Mouse (Mus musculus): ENCODE data around the gene Gm11027. TPM values are rescaled to one million over a fixed set of nuclear protein-coding genes. Genes with fewer than 3 reads are reported as not detected.

Gm11027 gene
- total RNA-seq, 2 experiments from 2014 or later, result not detected

DNA sequence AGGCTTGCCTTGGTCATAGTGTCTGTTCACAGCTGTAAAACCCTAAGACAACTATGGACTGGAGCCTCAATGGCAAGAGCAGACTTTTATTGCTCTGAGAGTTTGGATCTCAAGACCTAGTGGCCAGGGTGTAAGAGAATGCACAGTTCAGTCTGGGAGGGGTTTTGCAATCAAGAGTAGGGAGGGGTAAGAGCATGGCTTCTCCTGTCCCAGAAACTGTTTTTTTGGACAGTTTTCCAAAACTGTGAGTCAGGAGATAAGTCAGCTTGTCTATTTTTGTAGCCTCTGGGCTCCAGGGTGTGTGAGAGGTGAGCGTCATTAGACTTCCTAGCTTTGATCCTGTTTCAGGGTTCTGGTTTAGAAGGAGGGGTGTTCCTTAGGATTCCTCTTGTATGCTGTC lies 3.4 kb downstream of the Gm11027 start:
- intact Hi-C loops (cut with DNase I), result no loop called here
- no peak for DNase-seq

DNA sequence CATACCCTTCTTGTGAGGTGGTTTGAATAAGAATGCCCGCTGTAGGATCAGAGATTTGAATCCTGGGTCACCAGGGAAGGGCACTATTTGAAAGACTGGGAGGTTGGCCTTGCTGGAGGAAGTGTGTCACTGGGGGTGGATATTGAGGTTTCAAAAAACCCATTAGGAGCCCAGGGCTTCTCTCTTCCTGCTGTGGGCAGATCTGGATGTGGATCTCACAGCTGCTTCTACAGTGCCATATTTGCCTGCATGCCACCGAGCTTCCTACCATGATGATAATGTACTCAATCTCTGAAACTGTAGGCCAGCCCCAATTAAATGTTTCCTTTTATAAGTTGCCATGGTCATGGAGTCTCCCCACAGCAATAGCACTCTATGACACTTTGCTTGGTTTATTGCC lies 4.0 kb downstream of the Gm11027 start:
- intact Hi-C loops (cut with DNase I), result no loop called here
- no peak for DNase-seq

DNA sequence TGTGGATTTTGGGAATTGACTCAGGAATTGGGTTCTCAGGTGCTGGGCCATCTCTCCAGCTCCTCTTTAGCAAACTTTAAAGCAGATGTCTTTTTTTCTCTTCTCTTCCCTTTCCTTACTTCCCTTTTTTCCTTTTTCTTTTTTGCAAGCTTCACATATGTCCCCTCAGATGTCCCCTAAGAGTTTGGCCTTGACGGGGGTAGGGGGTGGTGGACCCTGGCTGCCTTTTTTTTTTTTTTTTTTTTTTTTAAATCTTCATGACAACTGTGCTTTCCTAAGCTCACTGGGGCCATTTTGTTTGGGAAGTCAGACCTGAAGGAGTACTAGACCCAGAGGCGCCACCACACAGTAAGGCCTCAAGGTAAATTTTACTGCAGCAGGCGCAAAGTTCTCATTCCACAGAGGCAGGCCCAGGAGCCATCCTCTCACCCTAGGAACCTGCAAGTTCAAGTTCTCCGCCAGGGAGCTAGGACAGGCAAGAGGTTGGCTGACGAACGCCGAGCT lies 5.0 kb downstream of the Gm11027 start:
- intact Hi-C loops (cut with DNase I), result loop anchor here (1.0 to 5.0 kb wide), 2 partner anchors 18 to 47 kb away; no protein-coding TSS in a partner anchor
- DNase-seq, result no peak

DNA sequence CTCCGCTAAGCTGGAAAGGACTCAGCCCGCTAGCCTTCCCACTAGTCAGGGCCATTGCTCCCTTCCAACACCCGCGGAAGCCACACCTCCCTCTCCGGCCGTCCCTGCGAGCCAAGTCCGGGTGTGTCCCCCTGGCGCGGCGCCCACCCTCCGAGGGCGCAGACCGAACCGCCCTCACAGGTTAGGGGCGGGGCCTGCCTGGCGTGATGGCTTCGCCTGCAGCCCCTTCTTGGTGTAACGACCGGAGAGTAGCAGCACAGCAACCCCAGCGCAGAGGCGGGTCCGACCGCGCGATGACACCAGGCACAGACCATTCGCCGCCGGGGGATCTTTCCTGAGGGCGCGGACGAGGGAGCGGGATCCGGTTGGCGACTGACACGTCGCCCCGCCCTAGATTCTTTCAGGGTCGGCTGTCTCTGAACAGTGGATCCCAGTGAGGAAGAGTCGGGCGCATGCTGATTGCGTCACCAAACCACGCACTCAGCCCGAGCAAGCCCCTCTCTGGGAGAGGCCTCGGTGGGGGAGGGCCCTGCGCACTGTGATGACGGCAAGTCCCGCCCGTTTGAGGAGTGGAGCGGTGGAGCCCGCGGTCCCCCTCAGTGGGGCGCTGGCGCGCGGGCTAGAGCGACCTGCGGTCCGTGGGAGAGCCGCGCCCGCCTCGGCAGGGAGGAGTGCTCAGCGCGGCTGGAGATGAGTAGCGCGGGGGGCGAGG lies 5.6 kb downstream of the Gm11027 start, which contains the start of gene Esyt2:
Gene Esyt2, plus strand, starts transcription at position 544 of the 712 bp plus-strand sequence.
- intact Hi-C loops (cut with DNase I), result loop anchor here (1.0 to 5.0 kb wide), 2 partner anchors 19 to 46 kb away; no protein-coding TSS in a partner anchor
- DNase-seq, result peak; percentile 99 to 100

DNA sequence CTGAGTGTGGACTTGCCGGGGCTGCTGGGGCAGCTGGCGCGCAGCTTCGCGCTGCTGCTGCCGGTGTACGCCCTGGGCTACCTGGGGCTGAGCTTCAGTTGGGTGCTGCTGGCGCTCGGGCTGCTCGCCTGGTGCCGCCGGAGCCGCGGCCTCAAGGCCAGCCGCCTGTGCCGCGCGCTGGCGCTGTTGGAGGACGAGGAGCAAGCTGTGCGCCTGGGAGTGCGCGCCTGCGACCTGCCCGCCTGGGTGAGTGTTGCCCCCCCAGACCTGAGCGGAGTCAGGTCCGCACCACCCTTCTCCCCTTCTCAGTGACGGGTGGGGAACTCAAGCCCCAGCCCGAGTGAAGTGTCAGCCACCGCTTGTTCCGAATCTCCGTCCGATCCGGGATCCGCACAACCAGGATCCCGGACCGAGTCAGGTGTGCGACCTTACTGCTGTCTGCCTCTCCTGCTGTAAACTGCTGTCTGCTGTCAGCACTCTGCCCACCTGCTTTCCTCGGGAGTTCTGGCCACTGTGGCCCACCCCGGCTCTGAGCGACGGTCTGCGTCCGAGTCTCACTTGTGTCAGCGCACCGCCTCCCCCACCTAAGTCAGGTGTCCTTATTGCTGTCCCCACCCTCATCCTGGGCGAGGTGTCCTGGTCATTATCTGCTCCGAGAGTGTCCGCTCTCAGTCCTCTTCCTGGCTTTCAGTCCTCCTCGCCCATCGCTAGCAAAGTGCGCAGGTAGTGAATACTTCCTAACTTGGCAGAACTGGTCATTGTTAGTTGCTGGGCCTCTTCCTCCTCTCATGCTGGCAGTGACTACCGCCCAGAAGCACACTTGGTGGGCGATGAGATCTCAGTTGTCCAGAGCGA lies 6.5 kb downstream of the Gm11027 start:
- DNase-seq, result peak in 1 of 2 experiments; percentile 26
- intact Hi-C loops (cut with DNase I), result loop anchor here (5.0 kb wide), 1 partner anchor 46 kb away; no protein-coding TSS in a partner anchor

DNA sequence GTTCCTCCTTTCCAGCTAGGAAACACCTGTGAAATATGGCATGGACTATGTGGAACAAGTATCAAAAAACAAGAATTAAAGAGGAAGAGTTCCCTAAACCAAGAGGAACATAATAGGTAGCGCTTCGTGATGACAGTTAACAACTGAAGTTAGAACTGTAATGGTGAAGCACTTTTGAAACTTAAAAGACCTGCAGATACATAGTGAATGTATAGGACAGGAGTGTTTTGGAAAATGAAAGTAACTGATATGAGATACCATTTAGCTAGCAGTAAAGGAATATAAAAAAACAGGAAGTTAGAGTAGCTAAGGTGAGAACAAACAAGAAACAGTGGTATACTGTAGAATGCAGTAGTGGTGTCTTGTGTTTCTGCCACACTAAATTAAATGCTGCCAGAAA lies 7.7 kb downstream of the Gm11027 start:
- intact Hi-C loops (cut with DNase I), result loop anchor here (5.0 kb wide), 1 partner anchor 44 kb away; no protein-coding TSS in a partner anchor
- DNase-seq, result no peak

DNA sequence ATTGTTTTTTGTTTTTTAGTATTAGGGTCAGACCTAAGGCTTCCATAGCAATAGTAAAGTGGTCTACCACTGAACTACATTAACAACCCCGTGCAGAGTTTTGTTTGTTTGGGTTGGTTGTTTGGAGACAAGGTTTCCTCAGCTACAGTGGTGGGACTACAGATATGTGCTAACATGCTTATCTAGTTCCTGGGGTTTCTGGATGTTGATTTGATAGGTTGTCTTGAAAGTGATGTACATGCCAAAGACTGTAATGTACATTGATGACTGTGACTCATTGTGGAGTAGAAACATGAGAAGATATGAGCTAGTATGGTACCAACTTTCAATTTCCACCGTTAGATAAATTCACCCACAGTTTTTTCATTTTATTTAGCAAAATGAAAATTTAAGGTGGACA lies 8.3 kb downstream of the Gm11027 start:
- intact Hi-C loops (cut with DNase I), result loop anchor here (5.0 kb wide), 1 partner anchor 44 kb away; no protein-coding TSS in a partner anchor
- no peak for DNase-seq

DNA sequence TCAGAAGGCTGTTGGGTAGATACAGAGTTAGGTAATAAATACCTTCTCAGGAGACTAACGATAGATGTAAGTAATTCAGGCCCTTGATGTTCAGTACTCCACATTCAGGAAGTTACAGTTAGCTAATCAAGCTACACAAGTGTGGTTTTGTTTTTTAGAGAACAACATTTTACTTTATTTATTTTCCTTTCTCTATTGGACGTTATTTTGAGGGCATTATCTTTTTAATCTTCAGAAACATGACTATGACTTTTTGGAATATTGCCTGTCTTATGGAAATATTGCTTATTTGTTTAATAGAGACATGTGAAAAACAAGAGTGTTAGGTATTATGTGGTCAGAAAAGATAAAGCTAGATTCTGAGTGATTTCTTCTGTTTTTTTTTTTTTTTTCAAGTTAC lies 18.0 kb downstream of the Gm11027 start:
- DNase-seq, result no peak
- intact Hi-C loops (cut with DNase I), result no loop called here

DNA sequence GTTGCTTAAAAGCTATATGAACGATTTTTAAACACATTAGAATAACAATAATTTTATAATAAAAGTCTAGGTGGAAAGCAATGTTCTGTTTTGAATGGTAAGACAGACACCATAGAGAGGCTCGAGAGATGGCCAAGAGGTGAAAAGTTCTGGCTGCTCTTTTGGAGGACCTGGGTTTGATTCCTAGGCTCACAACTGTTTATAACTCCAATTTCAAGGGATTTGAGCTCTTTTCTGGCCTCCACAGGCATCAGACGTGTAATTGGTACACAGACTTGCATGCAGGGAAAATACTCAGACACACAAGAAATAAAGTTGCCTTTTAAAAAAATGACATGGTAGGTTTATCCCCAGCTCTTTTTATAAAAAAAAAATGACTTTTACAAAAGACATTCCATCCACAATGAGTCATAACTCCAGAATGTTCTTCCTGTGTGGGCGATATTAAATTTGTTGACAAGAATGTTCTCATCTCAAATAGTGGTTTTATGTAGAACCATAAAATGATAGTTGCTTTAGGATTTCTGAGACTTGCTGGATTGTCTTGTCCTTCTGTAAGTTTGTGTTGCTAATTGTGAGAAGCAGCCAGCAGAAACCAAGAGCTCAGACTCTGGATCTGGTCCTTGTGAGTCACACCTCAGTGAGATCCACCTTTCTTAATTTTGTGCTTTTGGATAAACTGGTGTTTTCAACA lies 18.6 kb downstream of the Gm11027 start:
- intact Hi-C loops (cut with DNase I), result no loop called here
- DNase-seq, result no peak

DNA sequence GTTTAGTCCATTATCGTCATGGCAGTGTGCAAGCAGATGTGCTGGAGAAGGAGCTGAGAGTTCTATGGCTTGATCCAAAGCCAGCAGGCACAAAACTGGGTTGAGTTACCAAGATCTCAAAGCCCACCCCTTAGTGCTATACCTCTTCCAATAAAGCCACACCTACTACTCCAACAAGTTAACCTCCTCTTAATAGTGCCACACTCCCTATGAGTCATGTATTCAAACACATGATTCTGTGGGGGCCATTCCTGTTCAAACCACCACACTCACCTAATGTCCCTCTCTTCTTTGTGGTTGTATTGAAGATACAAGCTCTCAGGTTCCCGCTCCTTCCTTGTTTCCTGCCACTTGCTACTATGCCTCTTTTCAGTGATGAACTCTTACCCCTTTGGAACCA lies 24.7 kb downstream of the Gm11027 start:
- no peak for DNase-seq
- intact Hi-C loops (cut with DNase I), result no loop called here

DNA sequence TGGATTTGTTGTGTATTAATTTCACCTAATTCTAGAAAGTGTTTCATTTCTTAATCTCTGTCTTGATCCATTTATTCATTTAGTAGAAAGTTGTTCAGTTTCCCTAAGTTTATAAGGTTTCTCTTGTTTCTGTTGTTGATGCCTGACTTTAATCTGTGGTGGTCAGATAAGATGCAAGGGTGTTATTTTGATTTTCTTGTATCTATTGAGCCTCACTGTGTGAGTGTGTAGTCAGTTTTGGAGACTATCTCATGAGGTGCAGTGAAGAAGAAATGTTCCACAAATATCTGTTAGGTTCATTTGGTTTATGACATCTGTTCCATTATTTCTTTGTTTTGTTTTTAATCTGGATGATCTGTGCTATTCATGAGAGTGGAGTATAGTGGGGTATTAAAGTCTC lies 27.0 kb downstream of the Gm11027 start:
- intact Hi-C loops (cut with DNase I), result no loop called here
- no peak for DNase-seq

DNA sequence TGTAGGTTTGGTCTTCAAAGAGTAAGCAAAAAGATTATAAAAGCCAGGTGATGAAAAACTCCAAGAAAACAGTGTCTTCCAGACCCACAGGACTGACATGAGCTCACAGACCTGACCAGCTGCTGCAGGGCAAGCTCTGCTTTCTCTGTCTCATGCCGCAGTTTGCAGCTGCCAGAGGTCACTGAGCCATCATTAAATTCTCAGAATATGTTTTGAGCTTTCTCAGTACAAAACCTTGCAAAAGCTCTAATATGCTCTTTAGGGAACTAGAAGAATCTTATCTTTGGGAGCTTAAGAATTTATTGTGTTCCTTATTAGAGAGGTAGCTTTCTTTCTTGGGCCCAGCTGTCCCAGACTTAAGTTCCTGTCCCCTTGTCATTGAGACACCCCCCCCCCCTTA lies 30.9 kb downstream of the Gm11027 start:
- intact Hi-C loops (cut with DNase I), result no loop called here
- DNase-seq, result no peak

DNA sequence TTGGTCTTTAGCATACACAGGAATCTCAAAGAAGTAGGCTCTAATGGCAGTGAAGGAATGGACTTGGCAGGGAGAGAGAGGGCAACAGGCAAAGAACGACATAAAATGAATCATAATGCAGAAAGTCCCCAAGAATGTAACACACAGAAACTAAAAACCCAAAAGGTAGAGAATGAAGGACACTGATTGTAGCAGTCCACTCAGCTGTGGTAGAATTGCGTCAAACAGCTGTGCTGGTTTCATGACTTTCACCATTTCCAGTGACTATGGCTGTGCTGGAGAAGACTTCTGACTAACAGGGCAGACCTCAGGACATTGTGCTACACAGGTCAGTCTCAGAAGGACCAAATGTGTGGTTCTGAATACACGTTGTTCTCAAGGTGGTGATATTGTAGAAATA lies 32.7 kb downstream of the Gm11027 start:
- no peak for DNase-seq
- intact Hi-C loops (cut with DNase I), result no loop called here

DNA sequence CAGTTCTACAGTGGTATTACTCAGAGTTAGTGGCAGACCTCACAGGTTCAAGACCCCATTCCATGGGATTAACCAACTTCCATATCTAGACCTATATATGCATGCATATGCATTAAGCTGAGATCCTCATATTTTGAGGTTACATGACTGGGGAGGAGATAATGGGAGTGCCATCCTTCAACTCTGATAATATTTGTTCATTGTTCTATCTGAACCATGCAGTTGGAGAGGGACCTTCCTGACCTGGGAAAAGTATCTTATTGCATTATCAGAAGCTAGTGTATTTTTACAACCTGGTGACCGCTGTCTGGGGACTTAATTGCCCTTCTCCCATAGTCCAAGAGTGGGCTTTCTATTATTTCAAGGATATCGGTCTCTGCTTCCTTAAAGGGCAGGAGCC lies 33.4 kb downstream of the Gm11027 start:
- intact Hi-C loops (cut with DNase I), result no loop called here
- no peak for DNase-seq

DNA sequence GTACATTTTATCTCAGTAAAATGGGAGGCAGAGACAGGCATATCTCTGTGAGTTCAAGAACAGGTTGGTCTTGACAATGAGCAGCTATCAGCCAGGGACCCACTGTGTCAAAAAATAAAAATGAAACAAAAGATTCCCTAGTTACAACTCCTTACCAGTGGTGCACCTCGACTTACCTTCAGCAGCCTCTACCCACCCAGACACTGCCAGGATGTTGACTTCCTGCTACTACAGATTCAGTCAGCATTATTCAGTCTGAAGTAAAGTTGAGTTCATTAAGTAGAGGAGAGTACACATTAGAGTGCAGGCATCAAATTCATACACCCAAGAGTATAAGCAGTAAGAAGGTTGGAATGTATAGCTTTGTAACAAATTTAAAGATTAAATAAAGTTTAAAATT lies 38.6 kb downstream of the Gm11027 start:
- DNase-seq, result no peak
- intact Hi-C loops (cut with DNase I), result no loop called here

DNA sequence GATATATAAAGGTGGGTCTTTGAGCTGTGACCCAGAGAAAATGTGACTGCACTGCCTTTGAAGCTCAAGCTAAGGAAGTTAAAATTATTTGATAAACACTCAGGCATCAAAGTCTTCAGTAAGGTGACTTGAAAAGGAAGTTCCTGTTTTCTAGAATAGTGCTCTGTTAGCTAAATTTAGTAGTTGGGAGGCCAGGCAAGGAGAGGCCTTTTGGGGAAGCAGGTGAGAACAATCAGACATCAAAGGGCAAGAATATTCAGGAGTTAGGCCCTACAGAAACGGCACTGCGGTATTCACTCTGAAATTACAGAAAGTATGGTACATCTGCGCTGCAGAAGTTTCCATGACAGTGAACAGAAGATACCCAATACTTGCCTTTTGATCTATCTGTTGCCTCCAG lies 40.3 kb downstream of the Gm11027 start:
- intact Hi-C loops (cut with DNase I), result no loop called here
- no peak for DNase-seq

DNA sequence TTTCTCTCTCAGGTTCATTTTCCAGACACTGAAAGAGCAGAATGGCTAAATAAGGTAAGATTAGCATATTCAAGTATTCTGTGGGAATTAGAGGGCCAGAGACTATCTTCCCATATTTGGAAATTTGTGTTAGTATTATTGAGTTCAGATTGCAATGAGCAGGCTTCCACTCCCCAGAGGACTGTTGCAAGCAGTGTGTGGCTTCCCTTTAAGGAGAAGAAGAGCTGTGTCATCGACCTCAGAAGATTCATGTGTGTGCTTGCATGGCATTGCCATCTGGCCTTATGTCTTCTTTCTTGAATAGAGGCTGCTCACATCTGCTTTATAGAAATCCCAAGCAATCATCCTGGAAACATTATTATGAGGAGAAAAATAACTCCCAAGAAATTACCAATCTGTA lies 42.6 kb downstream of the Gm11027 start:
- DNase-seq, result no peak
- intact Hi-C loops (cut with DNase I), result no loop called here
